Mouse (Mus musculus): ENCODE results near the gene Cuedc1. TPM values are rescaled to one million over a fixed set of nuclear protein-coding genes. Genes with fewer than 3 reads are reported as not detected.
"Not testable (repeated sequence)": the region's sequence is repeated elsewhere in the genome, so short reads cannot be mapped to it uniquely, and the experiment has no call there.

Cuedc1 gene
- polyA plus RNA-seq, 1 experiment from 2014 or later, result 23.4 TPM

GRCm38 (mm10) chr11:88202077-88202476 is 104.2 kb downstream of the Cuedc1 start:
- Histone ChIP-seq H3K36me3 (peaks cover 5% of the 10 kb centered on the region), H3K4me3 (replicated peaks) (no peak overlapping the region), H3K27me3 (peaks cover 7% of the 10 kb centered on the region; the same call in 1 of the 2 replicates), H3K4me1 (peaks cover 29% of the 10 kb centered on the region), H3K27ac (no peak overlapping the region), H3K9ac (no peak overlapping the region), H3K9me3 (replicated peaks) (no peaks in the 10 kb centered on the region), H3K4me2 (no peak overlapping the region)
- no peak for ATAC-seq (replicated peaks; ENCODE audit: low FRiP score)
- WGBS, result 30% methylated on average over 2 of the region's 2 CpGs

DNA sequence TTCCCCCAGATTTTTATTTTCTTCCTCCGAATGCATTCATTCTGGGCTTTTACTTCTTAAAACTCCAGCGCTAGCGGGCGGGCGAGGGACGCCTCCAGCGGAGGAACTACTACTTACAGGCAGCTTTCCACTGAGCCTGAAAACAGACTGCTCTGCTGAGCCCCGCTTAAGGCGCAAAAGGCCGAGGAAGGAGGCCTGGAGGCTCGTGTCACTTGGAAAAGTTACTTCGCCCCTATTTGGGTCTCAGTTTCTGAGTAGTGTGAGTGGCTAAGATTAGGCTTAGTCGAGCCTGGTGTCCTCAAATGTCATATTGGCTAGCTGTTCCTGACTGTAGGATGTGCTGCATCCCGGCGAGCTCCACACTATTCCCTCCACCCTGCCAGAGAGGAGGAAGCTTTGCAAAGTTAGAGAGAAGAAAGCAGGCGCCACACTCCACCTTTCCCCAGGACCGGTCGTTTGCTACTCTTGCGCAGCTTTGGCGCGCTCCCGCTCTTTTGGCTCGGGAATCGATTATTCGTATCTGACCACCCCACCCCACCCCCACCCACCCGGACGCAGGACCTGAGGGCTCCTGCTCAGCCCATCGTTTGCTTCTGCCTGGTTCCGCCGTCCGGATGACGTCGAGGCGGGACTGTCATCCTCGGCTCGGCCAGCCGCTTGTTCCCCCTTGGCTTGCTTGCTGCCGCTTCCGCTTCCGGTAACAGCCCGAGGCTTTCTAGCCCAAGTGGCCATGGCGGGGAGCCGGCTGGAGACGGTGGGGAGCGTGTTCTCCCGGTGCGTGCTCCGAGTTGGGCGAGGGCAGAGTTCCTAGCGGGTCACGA is 106.1 kb downstream of the Cuedc1 start, which contains the start of gene Mrps23:
Gene Mrps23, plus strand, starts transcription at position 677 of the 821 bp plus-strand sequence.
- Histone ChIP-seq H3K4me3 (replicated peaks) (peak within 1 kb of the TSS; percentile 79), H3K9ac (peak within 1 kb of the TSS; percentile 76), H3K36me3 (peaks cover 21% of the 10 kb centered on the region), H3K27me3 (peaks cover 5% of the 10 kb centered on the region; the same call in 1 of the 2 replicates), H3K27ac (peak within 1 kb of the TSS; percentile 95), H3K4me2 (peak within 1 kb of the TSS; percentile 87), H3K4me1 (peaks cover 22% of the 10 kb centered on the region), H3K9me3 (replicated peaks) (no peaks in the 10 kb centered on the region)
- ATAC-seq (replicated peaks; ENCODE audit: low FRiP score), result peak; percentile 94
- under 1% methylated on average over 51 of the region's 51 CpGs for WGBS

DNA sequence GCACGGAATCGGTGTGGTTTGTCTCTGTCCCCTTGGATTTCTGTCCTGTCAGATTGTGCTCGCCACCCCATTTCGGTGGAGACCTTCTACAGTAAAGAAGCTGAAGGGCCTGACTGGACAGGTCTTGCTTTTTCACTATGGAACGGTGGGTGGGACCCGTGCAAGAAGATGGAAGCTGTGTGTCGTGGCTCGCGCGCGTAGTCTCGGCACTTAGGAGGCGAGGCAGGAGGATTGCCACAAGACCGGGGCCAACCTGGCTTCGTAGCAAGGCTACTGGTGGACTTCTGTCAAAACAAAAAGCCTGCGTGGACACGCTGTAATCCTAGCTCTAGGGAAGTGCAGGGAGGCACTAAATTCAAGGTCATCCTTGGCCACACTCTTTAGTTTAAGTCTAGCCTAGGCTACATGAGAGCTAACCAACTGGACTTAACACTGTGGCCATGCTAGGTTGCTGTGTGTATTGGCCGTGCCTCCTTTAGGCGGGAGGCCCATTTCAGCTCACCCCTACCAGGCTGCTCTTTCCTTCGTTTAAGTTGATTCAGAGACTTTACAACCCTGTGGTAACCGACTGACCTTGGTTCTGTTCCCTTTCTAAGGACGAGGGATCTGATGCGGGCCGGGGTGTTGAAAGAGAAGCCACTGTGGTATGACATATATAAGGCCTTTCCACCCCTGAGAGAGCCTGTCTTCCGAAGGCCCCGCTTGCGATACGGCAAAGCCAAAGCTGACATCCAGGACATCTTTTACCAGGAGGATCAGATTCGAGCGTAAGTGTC is 106.9 kb downstream of the Cuedc1 start:
- H3K36me3 ChIP-seq, result peaks cover 29% of the 10 kb centered on the region
- peaks cover 22% of the 10 kb centered on the region for H3K4me1 ChIP-seq
- H3K9me3 ChIP-seq (replicated peaks), result no peaks in the 10 kb centered on the region
- H3K9ac ChIP-seq, result peak overlapping the region; percentile 76
- peak overlapping the region; percentile 87 for H3K4me2 ChIP-seq
- peak overlapping the region; percentile 95 for H3K27ac ChIP-seq
- no peak; the same call in 1 of the 2 replicates for ATAC-seq (replicated peaks; ENCODE audit: low FRiP score)
- peak overlapping the region; percentile 79 for H3K4me3 ChIP-seq (replicated peaks)
- WGBS, result 32% methylated on average over 30 of the region's 30 CpGs
- 0 out of 2 replicates have a peak, but pooled peaks cover 4% of the 10 kb centered on the region for H3K27me3 ChIP-seq

- Histone ChIP-seq H3K4me1 (peaks cover 22% of the 10 kb centered on the region), H3K36me3 (peaks cover 47% of the 10 kb centered on the region)
- not testable (repeated sequence) for H3K27me3 ChIP-seq; H3K4me3 ChIP-seq (replicated peaks); H3K27ac ChIP-seq; ATAC-seq (replicated peaks; ENCODE audit: low FRiP score); H3K9ac ChIP-seq; H3K4me2 ChIP-seq; H3K9me3 ChIP-seq (replicated peaks)
- 85% methylated on average over 8 of the region's 8 CpGs for WGBS
Measured at GRCm38 (mm10) chr11:88206576-88206975, 108.7 kb downstream of the Cuedc1 start.

GRCm38 (mm10) chr11:88207697-88208096 is 109.8 kb downstream of the Cuedc1 start:
- Histone ChIP-seq H3K27me3 (no peaks in the 10 kb centered on the region), H3K4me2 (no peak overlapping the region), H3K9me3 (replicated peaks) (no peaks in the 10 kb centered on the region), H3K4me3 (replicated peaks) (no peak overlapping the region), H3K4me1 (peaks cover 22% of the 10 kb centered on the region), H3K36me3 (peaks cover 50% of the 10 kb centered on the region), H3K27ac (no peak overlapping the region), H3K9ac (no peak overlapping the region)
- no peak for ATAC-seq (replicated peaks; ENCODE audit: low FRiP score)
- 92% methylated on average over 2 of the region's 2 CpGs for WGBS

DNA sequence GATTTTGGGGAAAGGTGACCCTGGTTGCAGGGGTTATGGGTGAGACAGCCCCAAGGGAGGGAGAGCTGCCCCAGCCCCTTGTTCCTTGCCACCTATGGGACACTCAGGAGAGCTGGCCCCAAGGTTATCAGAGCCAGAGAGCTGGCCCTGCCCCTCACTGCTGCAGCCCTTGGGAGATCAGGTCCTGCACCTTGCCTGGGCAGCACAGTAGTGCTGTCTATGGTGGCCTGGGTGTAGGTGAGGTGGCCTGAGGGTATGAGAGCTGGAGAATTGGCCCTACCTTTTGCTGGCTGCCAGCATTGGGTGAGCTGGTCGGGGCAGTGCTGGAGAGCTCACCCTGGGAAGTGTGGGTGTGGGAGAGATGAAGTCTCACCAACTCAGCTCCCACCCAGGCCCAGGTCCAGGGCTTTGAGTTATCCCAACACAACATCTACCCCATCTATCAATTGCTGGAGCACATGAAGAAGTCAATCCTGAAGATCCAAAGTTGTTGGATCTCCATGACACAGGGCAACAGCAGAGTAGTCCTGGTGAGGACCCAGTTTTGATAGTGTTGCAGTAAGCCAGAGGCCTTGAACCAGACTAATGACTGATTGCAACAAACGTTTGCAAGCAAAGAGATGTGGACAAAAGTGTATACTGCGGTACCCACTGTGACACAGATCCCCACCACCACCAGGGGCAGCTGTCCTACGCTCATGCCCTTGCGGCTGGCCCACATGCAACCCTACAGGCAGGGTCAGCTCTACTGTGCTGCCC is 114.1 kb downstream of the Cuedc1 start:
- WGBS, result 86% methylated on average over 5 of the region's 5 CpGs
- Histone ChIP-seq H3K4me3 (replicated peaks) (no peak overlapping the region), H3K36me3 (peaks cover 46% of the 10 kb centered on the region), H3K27ac (no peak overlapping the region), H3K9ac (no peak overlapping the region), H3K4me1 (peaks cover 23% of the 10 kb centered on the region), H3K9me3 (replicated peaks) (no peaks in the 10 kb centered on the region), H3K27me3 (no peaks in the 10 kb centered on the region), H3K4me2 (no peak overlapping the region)
- no peak for ATAC-seq (replicated peaks; ENCODE audit: low FRiP score)

- Histone ChIP-seq H3K9ac (no peak overlapping the region), H3K4me3 (replicated peaks) (no peak overlapping the region), H3K4me1 (peaks cover 20% of the 10 kb centered on the region), H3K27me3 (no peaks in the 10 kb centered on the region), H3K4me2 (no peak overlapping the region), H3K27ac (no peak overlapping the region), H3K9me3 (replicated peaks) (no peaks in the 10 kb centered on the region), H3K36me3 (peaks cover 31% of the 10 kb centered on the region)
- 46% methylated on average over 6 of the region's 6 CpGs for WGBS
- no peak for ATAC-seq (replicated peaks; ENCODE audit: low FRiP score)
Measured at GRCm38 (mm10) chr11:88213757-88214156, 115.9 kb downstream of the Cuedc1 start.

DNA sequence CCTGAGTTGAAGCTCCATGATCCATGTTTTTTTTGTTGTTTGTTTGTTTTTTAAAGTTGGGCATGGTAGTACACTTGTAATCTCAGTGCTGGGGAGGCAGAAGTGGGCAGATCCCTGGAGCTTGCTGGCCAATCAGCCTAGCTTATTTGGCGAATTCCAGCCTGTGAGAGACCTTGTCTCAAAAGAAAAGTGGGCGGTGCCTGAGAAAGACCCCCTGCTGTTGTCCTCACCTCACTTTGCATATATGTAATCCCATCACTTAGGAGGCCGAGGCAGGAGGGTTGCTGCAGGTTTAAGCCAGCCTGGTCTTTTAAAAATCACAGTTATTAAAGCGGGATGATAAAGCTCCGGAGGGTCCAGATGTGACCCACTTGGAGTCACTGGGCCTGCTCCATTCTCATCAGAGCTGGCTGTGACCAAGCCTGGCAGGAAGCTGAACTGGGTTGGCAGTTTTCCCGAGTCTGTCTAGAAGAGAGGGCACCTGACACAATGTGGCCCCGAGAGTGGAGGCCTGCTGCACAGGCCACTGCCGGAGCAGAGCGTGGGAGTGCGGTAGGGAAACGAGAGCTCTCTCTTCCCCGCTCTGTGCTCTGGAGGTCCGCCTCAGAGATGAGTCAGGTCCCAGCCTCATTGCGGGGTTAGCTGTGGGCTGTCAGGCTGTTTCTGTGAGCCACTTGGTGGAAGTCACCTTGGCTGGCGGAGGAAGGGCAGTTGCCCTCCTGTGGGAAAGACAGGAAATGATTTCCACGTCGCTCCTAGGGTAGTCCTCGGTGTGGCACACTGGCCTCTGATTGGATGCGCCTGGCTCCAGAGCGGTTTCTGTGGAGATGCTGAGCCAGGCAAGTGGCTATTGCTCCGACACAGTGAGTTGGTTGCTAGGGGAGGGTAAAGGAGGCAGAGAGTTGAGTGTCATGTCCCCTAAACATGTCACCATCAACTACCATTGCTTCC is 117.3 kb downstream of the Cuedc1 start:
- H3K4me2 ChIP-seq, result peak overlapping the region; percentile 15; the same call in 1 of the 2 replicates
- 51% methylated on average over 21 of the region's 21 CpGs for WGBS

GRCm38 (mm10) chr11:88216231-88216685 is 118.4 kb downstream of the Cuedc1 start:
- peaks cover 20% of the 10 kb centered on the region for H3K4me1 ChIP-seq
- no peaks in the 10 kb centered on the region for H3K9me3 ChIP-seq (replicated peaks)
- H3K27me3 ChIP-seq, result no peaks in the 10 kb centered on the region
- peak overlapping the region; percentile 15; the same call in 1 of the 2 replicates for H3K4me2 ChIP-seq
- H3K9ac ChIP-seq, result no peak overlapping the region
- H3K27ac ChIP-seq, result no peak overlapping the region
- peaks cover 6% of the 10 kb centered on the region for H3K36me3 ChIP-seq
- 21% methylated on average over 10 of the region's 10 CpGs for WGBS
- no peak overlapping the region for H3K4me3 ChIP-seq (replicated peaks)
- no peak for ATAC-seq (replicated peaks; ENCODE audit: low FRiP score)

More for the DNA sequence above, 117.3 kb downstream of the Cuedc1 start:
- Histone ChIP-seq H3K4me1 (peaks cover 20% of the 10 kb centered on the region), H3K27me3 (no peaks in the 10 kb centered on the region), H3K9ac (no peak overlapping the region), H3K36me3 (peaks cover 17% of the 10 kb centered on the region), H3K4me3 (replicated peaks) (no peak overlapping the region), H3K9me3 (replicated peaks) (no peaks in the 10 kb centered on the region), H3K27ac (0 out of 2 replicates have a peak overlapping the region, but pooled peaks have one; percentile 2)
- peak; percentile 63 for ATAC-seq (replicated peaks; ENCODE audit: low FRiP score)

- no peak for ATAC-seq (replicated peaks; ENCODE audit: low FRiP score)
- no peak overlapping the region for H3K9ac ChIP-seq
- 72% methylated on average over 6 of the region's 6 CpGs for WGBS
Measured at GRCm38 (mm10) chr11:88218155-88218554, 120.3 kb downstream of the Cuedc1 start.

More at GRCm38 (mm10) chr11:88218155-88218554, 120.3 kb downstream of the Cuedc1 start:
- H3K4me3 ChIP-seq (replicated peaks), result no peak overlapping the region
- no peaks in the 10 kb centered on the region for H3K36me3 ChIP-seq
- H3K27ac ChIP-seq, result no peak overlapping the region
- no peak overlapping the region for H3K4me2 ChIP-seq
- no peaks in the 10 kb centered on the region for H3K9me3 ChIP-seq (replicated peaks)
- peaks cover 20% of the 10 kb centered on the region for H3K4me1 ChIP-seq
- H3K27me3 ChIP-seq, result no peaks in the 10 kb centered on the region

All from kidney, embryonic 15.5 days (tissue).